Mouse (Mus musculus) stomach, embryonic 14.5 days (tissue): ENCODE measurements around the gene Sgsh. TPM values are rescaled to one million over a fixed set of nuclear protein-coding genes. Genes with fewer than 3 reads are reported as not detected.
A peak's percentile ranks its signal among the peaks of the same experiment; 100 is the strongest.

Experiments
- ATAC-seq: fragments of 200-750 bp; cut with Nextera tagmentation; 2 replicates; pipeline ENCODE4 v1.8.0; 2017; ENCODE audit warnings: low read depth, moderate TSS enrichment; ENCODE audit not compliant: insufficient number of reproducible peaks, insufficient read depth, low FRiP score
- H3K27ac ChIP-seq: fragments of 300-500 bp; sonication (generic); 2 replicates; pipeline ENCODE4 v1.5.1; 2014; ENCODE audit warnings: mild to moderate bottlenecking, low read length, moderate library complexity, mixed read lengths
- H3K27me3 ChIP-seq: fragments of 300-500 bp; sonication (generic); 2 replicates; pipeline ENCODE4 v1.6.1; 2014; ENCODE audit warnings: low read length, control low read depth, mixed read lengths; ENCODE audit not compliant: control insufficient read depth, insufficient read depth
- H3K36me3 ChIP-seq: fragments of 300-500 bp; sonication (generic); 2 replicates; pipeline ENCODE4 v1.6.1; 2014; ENCODE audit warnings: mild to moderate bottlenecking, control low read depth, low read length, moderate library complexity, mixed read lengths; ENCODE audit not compliant: control insufficient read depth, insufficient read depth
- H3K4me1 ChIP-seq: fragments of 300-500 bp; sonication (generic); 2 replicates; pipeline ENCODE4 v1.6.1; 2014; ENCODE audit warnings: low read length, control low read depth, mixed read lengths; ENCODE audit not compliant: control insufficient read depth, insufficient read depth
- H3K4me2 ChIP-seq: fragments of 300-500 bp; sonication (generic); replicated peaks from 2 replicates; pipeline ENCODE4 v1.6.1; 2014; ENCODE audit warnings: low read depth, low read length, control low read depth
- H3K4me3 ChIP-seq: fragments of 300-500 bp; sonication (generic); 2 replicates; pipeline ENCODE4 v1.5.1; 2014; ENCODE audit warnings: low read depth, low read length, control low read depth
- H3K9ac ChIP-seq: fragments of 300-500 bp; sonication (generic); replicated peaks from 2 replicates; pipeline ENCODE4 v1.6.1; 2014; ENCODE audit warnings: low read depth, mild to moderate bottlenecking, control low read depth, low read length, moderate library complexity, mixed read lengths
- H3K9me3 ChIP-seq: fragments of 300-500 bp; sonication (generic); 2 replicates; pipeline ENCODE4 v1.6.1; 2016; ENCODE audit warnings: low read depth, low read length, control low read depth; ENCODE audit not compliant: control insufficient read depth
- WGBS: fragments of 180-500 bp; shearing (Covaris S2); extraction: QIAGEN DNeasy Blood & Tissue Kit; methylation state at CpG from one replicate; pipeline ENCODE4 v1.1.7; 2014; 5-methylcytosine and 5-hydroxymethylcytosine counted together
- microRNA counts: library from miRNA; unstranded; fragments of <30 nt; microRNA quantifications from one replicate; lab custom pipeline; 2016
- microRNA-seq: library from miRNA; unstranded; fragments of <30 nt; microRNA quantifications from one replicate; pipeline ENCODE4, GENCODE M21; 2016
- polyA plus RNA-seq: library from polyadenylated mRNA; unstranded; fragments of >200 nt; fragmentation: Nextera tagmentation; extraction: Ambion mirVana; gene quantifications from 2 replicates; pipeline ENCODE4 v1.2.1, GENCODE M21; 2014

The Sgsh gene
- polyA plus RNA-seq, 1 experiment from 2014 or later = 5.8 TPM

GRCm38 (mm10) chr11:119298917-119299316 is 56.4 kb downstream of the Sgsh start:
- Histone ChIP-seq H3K27me3 (no peaks in the 10 kb centered on the region), H3K9me3 (no peaks in the 10 kb centered on the region), H3K27ac (peak overlapping the region; percentile 75; the same call in 1 of the 2 replicates), H3K36me3 (peaks cover 42% of the 10 kb centered on the region), H3K9ac (peak overlapping the region; percentile 95), H3K4me2 (peak overlapping the region; percentile 89), H3K4me1 (peaks cover 8% of the 10 kb centered on the region), H3K4me3 (peak overlapping the region; percentile 96)
- no peak for ATAC-seq
- WGBS = 9% methylated on average over 7 of the region's 7 CpGs

- Histone ChIP-seq H3K27me3 (no peaks in the 10 kb centered on the region), H3K27ac (no peak overlapping the region), H3K9me3 (no peaks in the 10 kb centered on the region), H3K36me3 (peaks cover 52% of the 10 kb centered on the region), H3K4me2 (0 out of 2 replicates have a peak overlapping the region, but pooled peaks have one; percentile 5), H3K4me1 (peaks cover 8% of the 10 kb centered on the region), H3K4me3 (no peak overlapping the region), H3K9ac (no peak overlapping the region)
- no peak for ATAC-seq
- WGBS = 83% methylated on average over 6 of the region's 6 CpGs
Observed at GRCm38 (mm10) chr11:119297996-119298395, 57.3 kb downstream of the Sgsh start.

MicroRNAs encoded within 50 kb of the gene (microRNA counts, 519-probe panel; counts per million panel counts)
- not detected for microRNA mmu-miR-1932 (lab: Ali Mortazavi, UCI)

Small RNA genes within 50 kb of the gene (microRNA-seq; reads per million reads assigned to microRNA genes)
- not detected for gene Mir1932

Other genes starting within 250 kb of the Sgsh start
- gene Tbc1d16, start 127.0 kb downstream of the Sgsh start, polyA plus RNA-seq = 14.8 and 15.9 TPM in 2 replicates
- 4.1 and 4.3 TPM in 2 replicates for gene Ccdc40, start 127.0 kb downstream of the Sgsh start, polyA plus RNA-seq
- gene Gaa, start 87.6 kb downstream of the Sgsh start, polyA plus RNA-seq = 50.3 and 55.8 TPM in 2 replicates
- 347 and 363 TPM in 2 replicates for gene Eif4a3, start 55.4 kb downstream of the Sgsh start, polyA plus RNA-seq
- gene Card14, start 47.8 kb downstream of the Sgsh start, polyA plus RNA-seq = 0.34 and 0.38 TPM in 2 replicates
- gene Slc26a11, start within 50 bp of the Sgsh start, polyA plus RNA-seq = 9.0 and 11.8 TPM in 2 replicates
- 11.1 and 13.5 TPM in 2 replicates for gene Rnf213, start 37.6 kb upstream of the Sgsh start, polyA plus RNA-seq
- gene Endov, start 135.8 kb upstream of the Sgsh start, polyA plus RNA-seq = 15.7 and 17.0 TPM in 2 replicates
- gene Nptx1, start 192.2 kb upstream of the Sgsh start, polyA plus RNA-seq = 0.29 and 0.59 TPM in 2 replicates
- gene Rptor, start 247.4 kb upstream of the Sgsh start, polyA plus RNA-seq = 12.7 and 13.1 TPM in 2 replicates